Mouse (Mus musculus) G1E (cell line): ENCODE results near the gene Ap1s1. TPM values are rescaled to one million over a fixed set of nuclear protein-coding genes. Genes with fewer than 3 reads are reported as not detected.

Experiments
- ATAC-seq: 2 replicates; pipeline ENCODE4 v1.8.0; 2016; ENCODE audit warnings: mild to moderate bottlenecking; ENCODE audit not compliant: insufficient number of reproducible peaks, poor library complexity, low FRiP score, severe bottlenecking; ENCODE audit errors: extremely low read depth
- DNase-seq: peaks from one replicate; pipeline ENCODE4 v3.0.0; 2012; ENCODE audit warnings: low spot score
- H3K27me3 ChIP-seq: 2 replicates; pipeline ENCODE4 v1.6.1; 2012; ENCODE audit warnings: mild to moderate bottlenecking, low read length, inconsistent platforms; ENCODE audit not compliant: insufficient read depth
- H3K36me3 ChIP-seq: replicated peaks from 2 replicates; pipeline ENCODE3; 2012; ENCODE audit warnings: mild to moderate bottlenecking, inconsistent platforms
- H3K4me1 ChIP-seq: 2 replicates; pipeline ENCODE4 v1.6.1; 2012; ENCODE audit warnings: low read depth, low read length, inconsistent platforms, mixed read lengths; ENCODE audit not compliant: insufficient read depth
- H3K4me3 ChIP-seq: 2 replicates; pipeline ENCODE4 v1.5.1; 2012; ENCODE audit warnings: low read depth, mild to moderate bottlenecking, inconsistent platforms, low read length, moderate library complexity, mixed read lengths
- H3K9me3 ChIP-seq: replicated peaks from 2 replicates; pipeline ENCODE4 v1.6.1; 2012; ENCODE audit warnings: inconsistent platforms
- CTCF ChIP-seq: IDR thresholded peaks from 2 replicates; pipeline ENCODE4 v1.5.1; 2012; ENCODE audit warnings: low read depth, low read length, inconsistent platforms, mixed read lengths
- GATA1 ChIP-seq: IDR thresholded peaks from 2 replicates; pipeline ENCODE4 v1.6.1; 2012; ENCODE audit warnings: borderline replicate concordance, low read length, inconsistent platforms, mixed read lengths
- GATA2 ChIP-seq: IDR thresholded peaks from 2 replicates; pipeline ENCODE4 v1.6.1; 2012; ENCODE audit warnings: low read depth, low read length, inconsistent platforms, borderline replicate concordance
- POLR2AphosphoS5 ChIP-seq: IDR thresholded peaks from 2 replicates; pipeline ENCODE4 v1.6.1; 2012; ENCODE audit warnings: low read depth, low read length, inconsistent platforms; ENCODE audit not compliant: insufficient replicate concordance
- TAL1 ChIP-seq: conservative IDR thresholded peaks from 2 replicates; pipeline ENCODE4 v1.6.1; 2012; ENCODE audit warnings: low read depth, low read length, inconsistent platforms, mixed read lengths
- polyA plus RNA-seq: library from polyadenylated mRNA; stranded (reverse); fragments of >175 nt; gene quantifications from 2 replicates; pipeline ENCODE4 v1.2.3, GENCODE M21; 2012
- total RNA-seq, 2 experiments: library from RNA; stranded (forward) in 1 of 2; stranded (reverse) in 1 of 2; fragments of 200-1000 nt in 1 of 2; fragments of >200 nt in 1 of 2; fragmentation: Nextera tagmentation in 1 of 2; gene quantifications; 2 replicates each; pipeline ENCODE4 v1.2.3; 2014 to 2017

The Ap1s1 gene
- total and polyA plus RNA-seq, 3 experiments = 36.8 to 136 (median 115) TPM

- ATAC-seq (peak; percentile 54; the same call in 1 of the 2 replicates), DNase-seq (peak; percentile 95)
- TF ChIP-seq POLR2AphosphoS5 (no peak), GATA2 (no peak), CTCF (no peak), GATA1 (no peak), TAL1 (no peak)
- H3K4me1 ChIP-seq = peaks cover 69% of the 10 kb centered on the region
- H3K36me3 ChIP-seq = peaks cover 9% of the 10 kb centered on the region
- peak overlapping the region; percentile 59 for H3K4me3 ChIP-seq
- peaks cover 71% of the 10 kb centered on the region for H3K27me3 ChIP-seq
- H3K9me3 ChIP-seq = peaks cover 8% of the 10 kb centered on the region
Measured at GRCm38 (mm10) chr5:137029643-137030415, 16.1 kb downstream of the Ap1s1 start.

- ATAC-seq (no peak), DNase-seq (no peak)
- peaks cover 68% of the 10 kb centered on the region for H3K4me1 ChIP-seq
- H3K4me3 ChIP-seq = peak overlapping the region; percentile 59; the same call in 1 of the 2 replicates
- TF ChIP-seq CTCF = no peak
- no peak for TF ChIP-seq GATA1
- no peak for TF ChIP-seq TAL1
- TF ChIP-seq POLR2AphosphoS5 = no peak
- no peak for TF ChIP-seq GATA2
- H3K9me3 ChIP-seq = peaks cover 8% of the 10 kb centered on the region
- H3K27me3 ChIP-seq = peaks cover 75% of the 10 kb centered on the region
- peaks cover 3% of the 10 kb centered on the region for H3K36me3 ChIP-seq
Measured at GRCm38 (mm10) chr5:137029273-137029585, 16.7 kb downstream of the Ap1s1 start.

GRCm38 (mm10) chr5:137028561-137029272 lies 17.2 kb downstream of the Ap1s1 start:
- Histone ChIP-seq H3K27me3 (peaks cover 80% of the 10 kb centered on the region), H3K4me3 (no peak overlapping the region; the same call in 1 of the 2 replicates), H3K36me3 (no peaks in the 10 kb centered on the region), H3K4me1 (peaks cover 64% of the 10 kb centered on the region), H3K9me3 (peaks cover 8% of the 10 kb centered on the region)
- no peak for ATAC-seq
- no peak for TF ChIP-seq GATA1
- TF ChIP-seq TAL1 = no peak
- no peak for TF ChIP-seq GATA2
- TF ChIP-seq POLR2AphosphoS5 = no peak
- no peak for TF ChIP-seq CTCF
- DNase-seq = no peak

GRCm38 (mm10) chr5:137026092-137026491 lies 19.8 kb downstream of the Ap1s1 start, which contains the start of gene Vgf:
Vgf (plus strand) TSS chr5:137026392.
- TF ChIP-seq GATA2 (no peak), CTCF (no peak), GATA1 (no peak), TAL1 (no peak), POLR2AphosphoS5 (no peak)
- H3K4me1 ChIP-seq = peaks cover 38% of the 10 kb centered on the region
- DNase-seq (no peak), ATAC-seq (no peak)
- no peak within 1 kb of the TSS; the same call in 1 of the 2 replicates for H3K4me3 ChIP-seq
- H3K9me3 ChIP-seq = peaks cover 7% of the 10 kb centered on the region
- H3K27me3 ChIP-seq = peaks cover 75% of the 10 kb centered on the region
- H3K36me3 ChIP-seq = no peaks in the 10 kb centered on the region

- DNase-seq (peak; percentile 72), ATAC-seq (peak; percentile 54; the same call in 1 of the 2 replicates)
- H3K9me3 ChIP-seq = 0 out of 2 replicates have a peak, but pooled peaks cover 3% of the 10 kb centered on the region
- TF ChIP-seq POLR2AphosphoS5 = no peak
- peak; percentile 93 for TF ChIP-seq CTCF
- TF ChIP-seq TAL1 = no peak
- TF ChIP-seq GATA2 = no peak
- no peak for TF ChIP-seq GATA1
- H3K4me1 ChIP-seq = peaks cover 30% of the 10 kb centered on the region
- no peaks in the 10 kb centered on the region for H3K36me3 ChIP-seq
- no peak overlapping the region; the same call in 1 of the 2 replicates for H3K4me3 ChIP-seq
- peaks cover 67% of the 10 kb centered on the region for H3K27me3 ChIP-seq
Measured at GRCm38 (mm10) chr5:137025132-137025531, 20.8 kb downstream of the Ap1s1 start.

- peaks cover 22% of the 10 kb centered on the region for H3K4me1 ChIP-seq
- peaks cover 60% of the 10 kb centered on the region for H3K27me3 ChIP-seq
- H3K36me3 ChIP-seq = no peaks in the 10 kb centered on the region
- no peaks in the 10 kb centered on the region for H3K9me3 ChIP-seq
- DNase-seq (no peak), ATAC-seq (no peak)
- no peak overlapping the region for H3K4me3 ChIP-seq
- TF ChIP-seq GATA2 (no peak), TAL1 (no peak), POLR2AphosphoS5 (no peak)
Measured at GRCm38 (mm10) chr5:137024318-137024717, 21.6 kb downstream of the Ap1s1 start.
